Mouse (Mus musculus): Measurements from ENCODE around the gene Caskin2.

Gene Caskin2

GRCm38 (mm10) chr11:115813507-115814296 lies at the start of gene Caskin2:
Gene Caskin2, minus strand, starts transcription at chr11:115813639.
- peak; percentile 97 for DNase-seq (ENCODE audit: low read depth, low spot score)

- peak; percentile 89 for DNase-seq (ENCODE audit: low read depth, low spot score)
Observed at GRCm38 (mm10) chr11:115859143-115859945, 45.9 kb upstream of the Caskin2 start.

DNA sequence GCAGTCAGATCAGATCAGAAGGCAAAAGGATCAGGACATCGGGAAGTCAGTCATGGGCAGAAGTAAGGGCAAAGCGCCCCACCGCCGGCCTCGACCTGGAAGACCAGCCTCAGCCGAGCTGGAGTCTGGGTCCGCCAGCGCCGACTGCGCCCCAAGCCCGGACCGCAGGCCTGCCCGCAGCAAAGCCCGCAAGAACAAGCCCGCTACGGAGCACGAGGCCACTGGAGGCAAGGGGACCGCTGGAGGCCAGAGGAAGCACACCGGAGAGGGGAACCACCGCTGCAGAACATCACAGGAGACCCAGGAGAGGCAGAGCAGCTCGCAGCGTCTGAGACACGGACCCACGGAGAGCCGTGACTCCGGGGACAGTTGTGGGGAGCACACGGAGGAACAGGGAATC lies 44.9 kb upstream of the Caskin2 start, which contains the start of gene Myo15b:
Gene Myo15b (plus strand): TSS at position 53 of the 400 bp plus-strand sequence.
- DNase-seq (ENCODE audit: low read depth, low spot score): no peak

DNA sequence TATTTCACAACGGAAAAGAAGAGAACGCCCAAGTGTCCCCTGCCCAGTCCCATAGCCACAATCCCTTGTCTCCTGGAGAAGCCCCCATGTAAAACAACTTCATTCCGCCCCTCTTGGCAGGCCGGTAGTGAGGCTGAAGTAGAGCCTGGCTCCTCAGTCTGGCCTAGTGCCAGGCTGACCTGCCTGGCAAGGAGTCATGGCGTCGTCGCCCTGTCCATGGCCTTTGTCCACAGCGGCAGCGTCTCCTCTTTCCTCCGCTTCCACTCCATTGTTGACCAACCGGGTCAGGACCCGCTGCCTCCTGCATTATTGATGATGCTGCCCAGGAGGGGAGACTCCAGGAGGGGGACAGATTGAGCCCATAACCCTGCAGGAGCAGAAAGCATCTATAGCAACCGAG lies 44.5 kb upstream of the Caskin2 start:
- DNase-seq (ENCODE audit: low read depth, low spot score): no peak

DNA sequence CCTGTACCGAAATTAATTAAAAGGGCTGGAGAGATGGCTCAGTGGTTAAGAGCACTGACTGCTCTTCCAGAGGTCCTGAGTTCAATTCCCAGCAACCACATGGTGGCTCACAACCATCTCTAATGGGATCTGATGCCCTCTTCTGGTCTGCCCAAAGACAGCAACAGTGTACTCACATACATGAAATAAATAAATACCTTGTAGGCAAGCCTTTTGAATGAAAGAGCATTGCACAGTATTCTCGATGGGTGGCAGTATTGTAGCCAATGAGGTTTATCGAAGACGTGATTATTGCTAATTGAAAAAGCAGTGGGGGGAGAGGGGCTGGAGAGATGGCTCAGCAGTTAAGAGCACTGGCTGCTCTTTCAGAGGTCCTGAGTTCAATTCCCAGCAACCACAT lies 43.7 kb upstream of the Caskin2 start:
- peak; percentile 56 for DNase-seq (ENCODE audit: low read depth, low spot score)

- DNase-seq (ENCODE audit: low read depth, low spot score): no peak
Observed at GRCm38 (mm10) chr11:115854674-115855073, 41.2 kb upstream of the Caskin2 start.

DNA sequence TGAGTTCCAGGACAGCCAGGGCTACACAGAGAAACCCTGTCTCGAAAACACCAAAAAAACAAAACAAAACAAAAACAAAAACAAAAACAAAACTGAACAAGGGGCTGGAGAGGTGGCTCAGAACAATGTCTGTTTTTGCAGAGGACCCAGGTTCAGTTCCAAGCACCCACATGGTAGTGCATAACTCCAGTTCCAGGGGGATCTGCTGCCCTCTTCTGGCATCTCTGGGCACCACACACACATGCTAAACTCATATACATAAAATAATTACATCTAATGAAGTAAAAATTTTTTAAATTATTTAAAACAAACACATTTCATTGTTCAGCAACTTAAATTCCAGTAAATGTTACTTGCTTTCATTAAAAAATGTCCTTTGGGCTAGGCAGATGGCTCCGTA lies 32.4 kb upstream of the Caskin2 start:
- DNase-seq (ENCODE audit: low read depth, low spot score): peak; percentile 51

- DNase-seq (ENCODE audit: low read depth, low spot score): no peak
Observed at GRCm38 (mm10) chr11:115844240-115844639, 30.8 kb upstream of the Caskin2 start.

GRCm38 (mm10) chr11:115843891-115844239 lies 30.4 kb upstream of the Caskin2 start:
- DNase-seq (ENCODE audit: low read depth, low spot score): no peak

DNA sequence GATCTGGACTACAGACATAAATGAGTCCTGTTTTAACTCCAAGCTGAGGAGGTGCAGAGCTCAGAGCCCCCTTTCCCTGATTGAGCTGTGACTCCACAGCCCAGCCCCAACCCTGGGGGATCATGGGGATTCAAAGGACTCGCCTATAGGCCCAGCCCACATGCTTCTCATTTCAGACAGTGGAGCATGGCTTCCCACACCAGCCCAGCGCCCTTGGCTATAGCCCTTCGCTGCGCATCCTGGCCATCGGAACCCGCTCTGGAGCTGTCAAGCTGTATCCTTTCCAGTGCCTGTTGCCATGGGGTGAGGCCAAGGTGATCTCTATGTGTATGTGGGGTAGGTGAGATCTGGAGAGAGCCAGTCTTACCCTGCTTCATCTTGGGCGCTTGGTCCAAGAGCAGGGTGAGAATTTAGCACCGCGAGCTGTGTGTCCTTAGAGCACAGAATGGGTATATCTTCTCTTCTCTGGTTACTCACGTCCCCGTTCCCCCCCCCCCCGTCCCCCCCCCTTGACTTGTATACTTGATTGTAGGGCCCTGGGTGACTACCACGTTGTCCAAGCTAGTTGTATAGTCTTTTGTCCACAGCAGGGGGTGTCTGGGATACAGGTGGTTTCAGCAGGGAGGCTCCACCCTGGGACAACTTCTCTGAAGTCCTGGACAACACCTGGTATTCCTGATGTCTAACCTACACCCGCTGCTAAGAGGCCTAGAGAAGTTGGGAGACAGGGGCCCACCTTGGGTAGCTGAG lies 29.9 kb upstream of the Caskin2 start:
- peak; percentile 75 for DNase-seq (ENCODE audit: low read depth, low spot score)

DNA sequence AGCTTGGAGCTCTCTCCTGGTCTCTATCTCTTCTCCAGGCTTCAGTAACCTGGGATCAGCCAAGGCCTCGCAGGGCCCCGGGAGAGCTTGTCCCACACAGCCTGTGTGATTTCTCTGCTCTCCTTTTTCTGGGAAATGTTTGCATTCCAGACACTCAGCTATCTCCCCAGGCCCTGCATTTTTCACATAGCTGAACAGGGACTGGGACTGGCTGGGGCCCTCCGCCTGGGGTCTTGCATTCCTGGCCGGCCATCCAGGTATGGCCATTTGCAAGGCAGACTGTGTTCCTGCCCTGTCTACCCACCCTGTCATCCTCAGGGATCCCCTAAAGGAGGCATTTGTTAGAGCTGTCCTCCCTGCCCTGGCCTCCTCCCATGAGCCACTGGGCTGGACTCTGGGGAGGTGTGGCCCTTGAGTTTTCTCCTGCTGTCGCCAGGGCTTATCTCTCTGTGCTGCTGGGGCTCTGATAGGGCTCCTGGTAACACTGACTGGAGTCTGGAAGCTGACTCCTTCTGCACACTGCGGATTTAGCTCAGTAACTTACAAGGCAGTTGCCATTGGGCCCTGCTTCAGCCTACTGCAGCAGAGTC lies 28.6 kb upstream of the Caskin2 start:
- peak; percentile 85 for DNase-seq (ENCODE audit: low read depth, low spot score)

GRCm38 (mm10) chr11:115841044-115841443 lies 27.6 kb upstream of the Caskin2 start:
- DNase-seq (ENCODE audit: low read depth, low spot score): peak; percentile 84

DNA sequence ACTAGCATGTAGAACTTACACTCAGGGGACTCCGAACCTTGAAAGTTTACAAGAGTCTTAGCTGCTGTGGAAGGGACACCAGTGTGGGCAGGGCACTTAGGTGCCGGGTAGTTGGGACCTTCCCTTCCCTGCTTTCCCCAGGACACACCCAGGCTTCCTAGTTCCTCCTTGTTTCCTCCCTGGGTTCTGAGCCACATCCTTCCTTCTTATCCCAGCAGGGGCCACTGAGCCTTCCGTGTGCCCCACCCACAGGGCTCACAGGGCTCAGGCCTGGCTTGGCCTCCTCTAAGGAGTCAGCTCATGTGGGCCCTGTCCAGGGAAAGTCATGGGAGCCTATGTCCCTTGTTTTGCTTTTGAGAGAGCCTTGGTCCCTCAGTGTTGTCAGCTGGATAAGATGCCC lies 26.3 kb upstream of the Caskin2 start:
- DNase-seq (ENCODE audit: low read depth, low spot score): peak; percentile 59

DNA sequence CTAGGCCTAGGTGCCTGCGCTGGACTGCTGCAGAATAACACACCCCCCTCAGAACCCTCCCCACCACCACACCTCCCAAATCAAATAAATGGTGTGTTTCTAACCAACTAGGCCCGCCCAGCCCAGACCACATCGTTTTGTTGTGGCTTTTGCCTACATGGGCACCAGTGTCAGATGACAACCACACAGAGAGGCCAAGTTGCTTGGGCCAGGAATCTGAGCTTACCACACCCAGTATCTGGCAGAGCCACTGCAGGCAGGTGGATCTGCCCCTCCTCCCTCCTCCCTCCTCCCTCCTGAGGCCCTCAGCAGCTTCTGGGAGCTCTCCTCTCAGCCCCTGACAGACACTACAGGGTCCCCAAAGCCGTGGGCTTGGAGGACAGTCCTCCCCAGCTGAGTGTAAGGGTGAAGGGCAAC lies 25.5 kb upstream of the Caskin2 start:
- DNase-seq (ENCODE audit: low read depth, low spot score): peak; percentile 78

DNA sequence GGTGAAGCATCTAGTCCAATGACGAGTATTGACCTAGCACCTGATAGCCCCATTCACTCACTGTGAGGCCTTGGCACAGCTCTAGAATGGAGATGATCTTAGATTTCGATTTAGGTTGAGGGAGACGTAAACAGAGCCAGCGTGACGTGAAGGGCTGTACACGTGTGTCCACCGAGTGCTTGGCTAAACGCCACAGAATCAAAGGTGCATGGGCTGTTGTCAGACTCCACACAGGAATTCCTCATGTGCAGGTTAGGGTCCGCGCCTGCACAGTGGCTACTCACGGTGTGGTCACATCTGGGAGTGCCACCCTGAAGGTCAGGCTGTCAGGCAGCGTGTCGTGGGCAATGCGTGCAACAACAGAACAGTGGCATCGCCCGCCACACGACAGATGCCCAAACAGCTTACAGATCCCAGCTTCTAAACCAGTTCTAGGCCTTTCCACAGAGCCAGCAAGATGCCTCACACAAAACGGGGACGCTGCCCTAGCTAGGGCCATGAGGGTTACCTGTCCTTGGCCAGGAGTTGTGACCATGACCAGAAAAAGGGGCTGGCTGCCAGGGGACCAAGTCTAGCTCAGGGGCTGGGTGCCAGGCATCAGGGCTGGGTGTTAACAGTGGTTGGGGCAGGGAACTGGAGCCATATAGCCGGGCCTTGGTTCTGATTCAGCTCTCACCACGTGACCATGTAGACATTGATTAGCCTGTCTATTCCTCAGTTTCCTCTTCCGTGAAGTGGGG lies 24.3 kb upstream of the Caskin2 start:
- no peak for DNase-seq (ENCODE audit: low read depth, low spot score)

DNA sequence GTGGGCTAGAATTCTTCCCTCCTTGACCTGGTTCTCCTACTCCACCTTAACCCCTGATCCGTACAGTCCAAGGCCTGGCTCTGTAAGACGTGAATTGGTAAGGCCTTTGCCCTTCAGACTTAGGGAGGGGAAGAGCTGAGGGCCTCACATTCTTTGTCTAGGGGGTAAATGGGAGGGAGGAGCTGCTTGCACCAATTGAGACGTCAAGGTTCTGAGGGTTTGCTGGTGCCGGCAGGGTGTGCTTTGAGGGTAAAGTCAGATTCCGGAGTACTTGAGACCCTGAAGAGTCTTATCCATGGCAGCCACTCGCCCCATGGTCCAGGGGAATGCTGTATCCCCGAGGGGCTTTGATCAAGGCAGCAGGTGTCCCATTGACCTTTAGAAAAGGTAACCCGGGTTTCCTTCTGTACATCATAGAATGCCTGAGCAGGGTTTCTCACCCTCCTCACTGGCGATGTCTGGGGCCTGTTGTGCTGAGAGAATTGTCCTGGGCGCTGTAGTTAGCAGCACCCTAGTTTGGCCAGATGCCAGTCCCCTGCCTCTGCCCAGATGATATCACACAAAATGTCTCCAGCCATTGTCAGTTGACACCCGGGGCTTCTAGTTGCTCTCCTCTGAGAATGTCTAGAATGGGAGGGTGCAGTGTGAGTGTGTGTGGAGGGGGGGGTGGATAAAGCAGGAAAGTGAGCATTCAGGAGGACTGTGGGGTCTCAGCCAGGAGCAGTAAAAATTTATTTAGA lies 23.4 kb upstream of the Caskin2 start:
- DNase-seq (ENCODE audit: low read depth, low spot score): peak; percentile 90

GRCm38 (mm10) chr11:115834033-115834432 lies 20.6 kb upstream of the Caskin2 start:
- DNase-seq (ENCODE audit: low read depth, low spot score): no peak

DNA sequence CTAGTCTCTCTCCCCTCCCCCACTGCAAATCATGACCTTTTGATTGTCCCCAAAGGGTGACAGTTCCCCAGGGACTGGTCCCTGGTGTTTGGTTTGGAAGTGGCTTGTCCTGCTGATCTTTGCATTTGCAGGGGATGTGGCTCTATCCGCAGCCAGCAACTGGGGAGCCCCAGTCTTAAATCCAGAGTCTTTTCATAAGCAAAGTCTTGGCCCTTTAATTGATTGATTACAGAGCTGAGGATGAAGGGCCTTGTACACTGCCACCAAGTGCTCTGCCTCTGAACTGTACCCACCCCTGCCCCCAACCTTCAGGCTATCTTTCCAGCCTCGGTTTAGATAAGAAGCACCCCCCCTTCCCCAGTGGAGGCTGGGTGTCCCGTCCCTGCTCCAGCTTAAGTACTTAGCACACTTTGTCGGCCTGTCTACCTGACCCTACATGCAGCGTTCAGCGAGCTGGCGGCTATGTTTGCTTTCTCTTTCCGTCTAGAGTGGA lies 19.6 kb upstream of the Caskin2 start:
- DNase-seq (ENCODE audit: low read depth, low spot score): peak; percentile 74

DNA sequence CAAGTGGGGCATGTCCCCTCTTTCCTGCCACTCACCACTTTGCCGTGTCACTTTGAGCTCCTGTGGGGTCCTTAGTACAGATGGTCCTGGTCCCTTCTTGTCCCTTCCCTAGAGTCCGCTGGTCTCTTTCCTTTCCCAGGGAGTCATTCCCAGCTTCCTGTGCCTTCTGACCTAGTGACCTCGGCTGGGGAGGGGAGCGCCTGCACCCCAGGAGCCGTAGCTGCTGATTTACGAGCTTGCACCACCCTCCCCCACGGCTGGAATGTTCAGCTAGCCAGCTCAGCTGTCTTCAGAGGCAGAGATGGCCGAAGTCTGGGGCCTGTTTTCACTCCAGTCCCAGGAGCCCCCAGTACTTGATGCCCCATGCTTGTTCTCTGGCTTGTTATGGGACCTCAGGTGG lies 19.1 kb upstream of the Caskin2 start:
- DNase-seq (ENCODE audit: low read depth, low spot score): peak; percentile 87

DNA sequence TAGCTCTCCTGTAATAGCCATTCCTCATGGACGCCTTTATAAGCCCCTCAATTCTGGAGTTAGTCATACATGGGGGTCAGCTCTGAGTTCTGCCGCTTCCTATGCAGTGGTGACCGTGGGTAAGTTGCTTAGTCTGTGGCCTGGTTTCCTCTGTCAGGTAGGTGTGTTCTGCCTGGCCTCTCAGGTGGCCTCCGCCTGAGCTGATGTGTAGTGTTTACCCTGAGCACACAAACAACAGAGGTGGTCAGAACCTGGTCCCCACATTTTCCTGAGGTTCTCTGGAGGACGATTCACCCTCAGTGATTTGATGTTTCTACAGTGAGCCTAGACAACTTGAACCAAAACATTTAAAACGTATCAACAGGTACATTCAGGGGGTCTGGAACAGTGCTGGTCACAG lies 18.6 kb upstream of the Caskin2 start:
- DNase-seq (ENCODE audit: low read depth, low spot score): no peak
